Mouse (Mus musculus) cerebellum, postnatal 14 days (tissue): ENCODE results near the gene BC048562.

ENCODE experiments used
- DNase-seq, 2 experiments: peaks; one replicate each; pipeline ENCODE4 v3.0.0; 2021; ENCODE audit warnings: mixed read lengths in 2 of 2

The BC048562 gene

GRCm38 (mm10) chr9:108451519-108452160 is 15.4 kb downstream of the BC048562 start:
- DNase-seq: no peak

- peak; percentile 96 to 97 for DNase-seq
Observed at GRCm38 (mm10) chr9:108452291-108452906, 16.1 kb downstream of the BC048562 start.

GRCm38 (mm10) chr9:108452911-108453310 is 16.6 kb downstream of the BC048562 start:
- DNase-seq: no peak

- no peak for DNase-seq
Observed at GRCm38 (mm10) chr9:108453458-108453857, 17.2 kb downstream of the BC048562 start.

- DNase-seq: no peak
Observed at GRCm38 (mm10) chr9:108454429-108454828, 18.1 kb downstream of the BC048562 start.

- no peak for DNase-seq
Observed at GRCm38 (mm10) chr9:108455747-108456571, 19.7 kb downstream of the BC048562 start.

GRCm38 (mm10) chr9:108456953-108457352 is 20.7 kb downstream of the BC048562 start:
- DNase-seq: no peak

GRCm38 (mm10) chr9:108459939-108460318 is 23.6 kb downstream of the BC048562 start:
- DNase-seq: no peak

- DNase-seq: peak; percentile 90 to 96
Observed at GRCm38 (mm10) chr9:108460319-108461178, 24.3 kb downstream of the BC048562 start, which contains the start of gene Ccdc71. Ccdc71 (plus strand) TSS chr9:108460527.

- DNase-seq: no peak
Observed at GRCm38 (mm10) chr9:108461181-108461631, 24.9 kb downstream of the BC048562 start, which contains the start of gene Klhdc8b. Klhdc8b (minus strand) TSS chr9:108461581.

- no peak for DNase-seq
Observed at GRCm38 (mm10) chr9:108461675-108462074, 25.4 kb downstream of the BC048562 start.

GRCm38 (mm10) chr9:108462192-108462591 is 25.9 kb downstream of the BC048562 start:
- no peak for DNase-seq

- no peak for DNase-seq
Observed at GRCm38 (mm10) chr9:108463713-108464112, 27.4 kb downstream of the BC048562 start.

GRCm38 (mm10) chr9:108466219-108466618 is 29.9 kb downstream of the BC048562 start:
- no peak for DNase-seq

- no peak for DNase-seq
Observed at GRCm38 (mm10) chr9:108469430-108469829, 33.1 kb downstream of the BC048562 start.

GRCm38 (mm10) chr9:108469845-108470244 is 33.6 kb downstream of the BC048562 start:
- DNase-seq: no peak

GRCm38 (mm10) chr9:108474528-108474927 is 38.2 kb downstream of the BC048562 start:
- DNase-seq: no peak

- DNase-seq: peak in 1 of 2 experiments; percentile 30
Observed at GRCm38 (mm10) chr9:108478638-108479156, 42.4 kb downstream of the BC048562 start.

GRCm38 (mm10) chr9:108479241-108479640 is 43.0 kb downstream of the BC048562 start:
- DNase-seq: no peak

GRCm38 (mm10) chr9:108479721-108480351 is 43.6 kb downstream of the BC048562 start, which contains the start of gene Lamb2:
Lamb2 (plus strand) TSS chr9:108479736.
- peak in 1 of 2 experiments; percentile 2 for DNase-seq

GRCm38 (mm10) chr9:108480813-108481519 is 44.7 kb downstream of the BC048562 start:
- no peak for DNase-seq
